Mouse (Mus musculus) CH12.LX (cell line): ENCODE measurements around the gene Lrig2.

Experiments
- CTCF ChIP-seq, 2 experiments: IDR thresholded peaks in 1 of 2; conservative IDR thresholded peaks in 1 of 2; 2 replicates each; pipeline ENCODE4 v1.5.1; 2011 to 2012; ENCODE audit warnings: low read depth in 2 of 2, low read length in 2 of 2, improper control_type of control experiment in 1 of 2, inconsistent platforms in 1 of 2, mild to moderate bottlenecking in 1 of 2, moderate library complexity in 1 of 2
- MXI1 ChIP-seq: IDR thresholded peaks from 2 replicates; pipeline ENCODE4 v1.6.1; 2011; ENCODE audit warnings: mild to moderate bottlenecking, low read depth, low read length, improper control_type of control experiment
- USF1 ChIP-seq: IDR thresholded peaks from 2 replicates; pipeline ENCODE4 v1.6.1; 2014; ENCODE audit warnings: low read depth, mild to moderate bottlenecking, inconsistent platforms, low read length, improper control_type of control experiment
- ZC3H11A ChIP-seq: IDR thresholded peaks from 2 replicates; pipeline ENCODE4 v1.6.1; 2012; ENCODE audit warnings: low read depth, mild to moderate bottlenecking, inconsistent platforms, low read length, improper control_type of control experiment

- TF ChIP-seq MXI1 (no peak), USF1 (no peak), CTCF (conservative IDR thresholded peaks at IDR 0.05 in 1 of 2, IDR thresholded peaks at IDR 0.05 in 1 of 2; ENCODE audit: low read depth in 2 of 2, low read length in 2 of 2) (no peak), ZC3H11A (no peak)
Measured at GRCm38 (mm10) chr3:104521341-104521924, 9.7 kb upstream of the Lrig2 start.
